Mouse (Mus musculus) spleen, adult 2 months (tissue): Measurements from ENCODE around the gene Pde2a. TPM values are rescaled to one million over a fixed set of nuclear protein-coding genes. Genes with fewer than 3 reads are reported as not detected.

ENCODE experiments used
- DNase-seq, 2 experiments: peaks; one replicate each; pipeline versions ENCODE4 v3.0.0 to v3.0.0-alpha.2; 2012 to 2021; ENCODE audit warnings: low spot score in 2 of 2, low read depth in 1 of 2
- H3K27ac ChIP-seq: fragments of 200-500 bp; 2 replicates; pipeline ENCODE4 v1.5.1; 2012; ENCODE audit warnings: low read length, inconsistent platforms; ENCODE audit not compliant: insufficient read depth
- H3K27me3 ChIP-seq: fragments of 200-500 bp; 2 replicates; pipeline ENCODE4 v1.6.1; 2012; ENCODE audit warnings: mild to moderate bottlenecking, moderate library complexity, low read length, inconsistent platforms; ENCODE audit not compliant: control insufficient read depth, insufficient read depth
- H3K36me3 ChIP-seq: fragments of 200-500 bp; 2 replicates; pipeline ENCODE4 v1.6.1; 2012; ENCODE audit warnings: mild to moderate bottlenecking, low read length, inconsistent platforms; ENCODE audit not compliant: control insufficient read depth, insufficient read depth
- H3K4me1 ChIP-seq: fragments of 200-500 bp; 2 replicates; pipeline ENCODE4 v1.6.1; 2011; ENCODE audit warnings: inconsistent platforms; ENCODE audit not compliant: control insufficient read depth, insufficient read depth, insufficient read length
- H3K4me3 ChIP-seq: fragments of 200-500 bp; 2 replicates; pipeline ENCODE4 v1.5.1; 2011; ENCODE audit warnings: mild to moderate bottlenecking, inconsistent platforms; ENCODE audit not compliant: insufficient read depth, insufficient read length; ENCODE audit errors: extremely low read depth
- CTCF ChIP-seq: fragments of 200-500 bp; IDR thresholded peaks from 2 replicates; pipeline ENCODE4 v1.5.1; 2011; ENCODE audit warnings: mild to moderate bottlenecking, inconsistent platforms; ENCODE audit not compliant: insufficient read depth, insufficient read length, insufficient replicate concordance; ENCODE audit errors: extremely low read depth
- POLR2A ChIP-seq: fragments of 200-500 bp; IDR thresholded peaks from 2 replicates; pipeline ENCODE4 v1.6.1; 2011; ENCODE audit warnings: low read depth, low read length, inconsistent platforms
- WGBS: fragments of 180-500 bp; shearing (Covaris S2); methylation state at CpG from one replicate; pipeline ENCODE4 v1.1.7; 2018; 5-methylcytosine and 5-hydroxymethylcytosine counted together
- polyA plus RNA-seq: library from polyadenylated mRNA; depleted of rRNA; stranded (reverse); fragments of >200 nt; gene quantifications from 2 replicates; pipeline ENCODE4 v1.2.3, GENCODE M21; 2012

Gene Pde2a
- polyA plus RNA-seq, 1 experiment = 48.4 TPM

GRCm38 (mm10) chr7:101385866-101386452 lies 35.5 kb upstream of the Pde2a start:
- Histone ChIP-seq H3K36me3 (peaks cover 42% of the 10 kb centered on the region), H3K4me3 (no peak overlapping the region), H3K27me3 (no peaks in the 10 kb centered on the region), H3K4me1 (peaks cover 10% of the 10 kb centered on the region; the same call in 1 of the 2 replicates), H3K27ac (no peak overlapping the region)
- WGBS = 79% methylated on average over 10 of the region's 10 CpGs
- DNase-seq = no peak
- TF ChIP-seq POLR2A = no peak
- no peak for TF ChIP-seq CTCF

- H3K4me1 ChIP-seq = 0 out of 2 replicates have a peak, but pooled peaks cover 3% of the 10 kb centered on the region
- peaks cover 61% of the 10 kb centered on the region for H3K36me3 ChIP-seq
- H3K27me3 ChIP-seq = no peaks in the 10 kb centered on the region
- no peak overlapping the region for H3K27ac ChIP-seq
- no peak for DNase-seq
- no peak overlapping the region for H3K4me3 ChIP-seq
- 46% methylated on average over 6 of the region's 6 CpGs for WGBS
- TF ChIP-seq CTCF (no peak), POLR2A (no peak)
Measured at GRCm38 (mm10) chr7:101389256-101389655, 32.2 kb upstream of the Pde2a start.

- DNase-seq = no peak
- no peak overlapping the region for H3K27ac ChIP-seq
- no peak overlapping the region for H3K4me3 ChIP-seq
- WGBS = 95% methylated on average over 4 of the region's 4 CpGs
- TF ChIP-seq POLR2A (no peak), CTCF (no peak)
- H3K27me3 ChIP-seq = no peaks in the 10 kb centered on the region
- H3K4me1 ChIP-seq = no peaks in the 10 kb centered on the region
- peaks cover 73% of the 10 kb centered on the region for H3K36me3 ChIP-seq
Measured at GRCm38 (mm10) chr7:101391909-101392479, 29.5 kb upstream of the Pde2a start.

- no peak overlapping the region for H3K4me3 ChIP-seq
- no peaks in the 10 kb centered on the region for H3K27me3 ChIP-seq
- 92% methylated on average over 4 of the region's 4 CpGs for WGBS
- no peak overlapping the region for H3K27ac ChIP-seq
- TF ChIP-seq POLR2A (no peak), CTCF (no peak)
- no peaks in the 10 kb centered on the region for H3K4me1 ChIP-seq
- DNase-seq = no peak
- peaks cover 74% of the 10 kb centered on the region for H3K36me3 ChIP-seq
Measured at GRCm38 (mm10) chr7:101393015-101393414, 28.5 kb upstream of the Pde2a start.

- Histone ChIP-seq H3K36me3 (peaks cover 74% of the 10 kb centered on the region), H3K27ac (no peak overlapping the region), H3K27me3 (no peaks in the 10 kb centered on the region), H3K4me1 (no peaks in the 10 kb centered on the region), H3K4me3 (no peak overlapping the region)
- 85% methylated on average over 8 of the region's 8 CpGs for WGBS
- TF ChIP-seq CTCF = no peak
- no peak for TF ChIP-seq POLR2A
- DNase-seq = no peak
Measured at GRCm38 (mm10) chr7:101393694-101394504, 27.6 kb upstream of the Pde2a start.

GRCm38 (mm10) chr7:101394569-101394968 lies 26.9 kb upstream of the Pde2a start:
- H3K4me1 ChIP-seq = no peaks in the 10 kb centered on the region
- H3K27ac ChIP-seq = no peak overlapping the region
- H3K27me3 ChIP-seq = no peaks in the 10 kb centered on the region
- no peak for DNase-seq
- peaks cover 74% of the 10 kb centered on the region for H3K36me3 ChIP-seq
- TF ChIP-seq POLR2A = no peak
- TF ChIP-seq CTCF = no peak
- H3K4me3 ChIP-seq = no peak overlapping the region
- 89% methylated on average over 3 of the region's 3 CpGs for WGBS
